Mouse (Mus musculus) thymus, adult 2 months (tissue): Measurements from ENCODE around the gene Polr2c.

ENCODE experiments used
- CTCF ChIP-seq: fragments of 200-500 bp; IDR thresholded peaks from 2 replicates; pipeline ENCODE4 v1.5.1; 2012; ENCODE audit warnings: mild to moderate bottlenecking, control low read depth, low read length, moderate library complexity, borderline replicate concordance; ENCODE audit not compliant: control insufficient read depth, poor library complexity, insufficient read depth; ENCODE audit errors: extremely low read depth
- POLR2A ChIP-seq: fragments of 200-500 bp; IDR thresholded peaks from 2 replicates; pipeline ENCODE4 v1.6.1; 2012; ENCODE audit warnings: mild to moderate bottlenecking, low read length, control low read depth, moderate library complexity; ENCODE audit not compliant: control insufficient read depth, poor library complexity, insufficient read depth; ENCODE audit errors: extremely low read depth

GRCm38 (mm10) chr8:94875871-94876150 is 18.6 kb downstream of the Polr2c start:
- TF ChIP-seq CTCF (no peak), POLR2A (no peak)
